Mouse (Mus musculus) limb, embryonic 14.5 days (tissue): ENCODE measurements around the gene Larp4b. TPM values are rescaled to one million over a fixed set of nuclear protein-coding genes. Genes with fewer than 3 reads are reported as not detected.

ENCODE experiments used
- ATAC-seq: fragments of 200-750 bp; cut with Nextera tagmentation; 2 replicates; pipeline ENCODE4 v1.8.0; 2017; ENCODE audit warnings: low read depth, moderate number of reproducible peaks, moderate TSS enrichment; ENCODE audit not compliant: low FRiP score
- DNase-seq: peaks from one replicate; pipeline ENCODE4 v3.0.0-alpha.2; 2015; ENCODE audit warnings: low spot score
- H3K27ac ChIP-seq: fragments of 300-500 bp; sonication (generic); replicated peaks from 2 replicates; pipeline ENCODE4 v1.5.1; 2014; ENCODE audit warnings: low read depth, mild to moderate bottlenecking, low read length, moderate library complexity, mixed read lengths
- H3K27me3 ChIP-seq: fragments of 300-500 bp; sonication (generic); 2 replicates; pipeline ENCODE4 v1.6.1; 2014; ENCODE audit warnings: low read length, mixed read lengths; ENCODE audit not compliant: control insufficient read depth, insufficient read depth
- H3K36me3 ChIP-seq: fragments of 300-500 bp; sonication (generic); 2 replicates; pipeline ENCODE4 v1.6.1; 2014; ENCODE audit warnings: mild to moderate bottlenecking, low read length, moderate library complexity, mixed read lengths; ENCODE audit not compliant: control insufficient read depth, insufficient read depth
- H3K4me1 ChIP-seq: fragments of 300-500 bp; sonication (generic); 2 replicates; pipeline ENCODE4 v1.6.1; 2014; ENCODE audit warnings: antibody characterized with exemption, low read length, mixed read lengths; ENCODE audit not compliant: control insufficient read depth, insufficient read depth
- H3K4me2 ChIP-seq: fragments of 300-500 bp; sonication (generic); replicated peaks from 2 replicates; pipeline ENCODE4 v1.6.1; 2014; ENCODE audit warnings: low read depth, mild to moderate bottlenecking, low read length, moderate library complexity; ENCODE audit not compliant: severe bottlenecking
- H3K4me3 ChIP-seq: fragments of 300-500 bp; sonication (generic); replicated peaks from 2 replicates; pipeline ENCODE4 v1.5.1; 2014; ENCODE audit warnings: low read length
- H3K9ac ChIP-seq: fragments of 300-500 bp; sonication (generic); 2 replicates; pipeline ENCODE4 v1.6.1; 2014; ENCODE audit warnings: mild to moderate bottlenecking, low read depth, low read length, moderate library complexity; ENCODE audit not compliant: severe bottlenecking
- H3K9me3 ChIP-seq: fragments of 300-500 bp; sonication (generic); 2 replicates; pipeline ENCODE4 v1.6.1; 2016; ENCODE audit warnings: low read length; ENCODE audit not compliant: control insufficient read depth
- POLR2A ChIP-seq: fragments of 200-500 bp; IDR thresholded peaks from 2 replicates; pipeline ENCODE4 v1.8.0; 2012; ENCODE audit warnings: inconsistent platforms, mild to moderate bottlenecking, moderate library complexity, borderline replicate concordance; ENCODE audit not compliant: insufficient read depth, insufficient read length; ENCODE audit errors: extremely low read depth
- WGBS: fragments of 180-500 bp; shearing (Covaris S2); extraction: QIAGEN DNeasy Blood & Tissue Kit; methylation state at CpG from one replicate; pipeline ENCODE4 v1.1.7; 2014; 5-methylcytosine and 5-hydroxymethylcytosine counted together
- polyA plus RNA-seq, 2 experiments: library from polyadenylated mRNA; depleted of rRNA in 1 of 2; stranded (reverse) in 1 of 2; unstranded in 1 of 2; fragments of >200 nt; fragmentation: Nextera tagmentation in 1 of 2; extraction: Ambion mirVana in 1 of 2; gene quantifications; 2 replicates each; pipeline versions ENCODE4 v1.2.1 to v1.2.3; 2012 to 2014

Larp4b gene
- polyA plus RNA-seq, 2 experiments: 23.9 to 40.0 TPM

DNA sequence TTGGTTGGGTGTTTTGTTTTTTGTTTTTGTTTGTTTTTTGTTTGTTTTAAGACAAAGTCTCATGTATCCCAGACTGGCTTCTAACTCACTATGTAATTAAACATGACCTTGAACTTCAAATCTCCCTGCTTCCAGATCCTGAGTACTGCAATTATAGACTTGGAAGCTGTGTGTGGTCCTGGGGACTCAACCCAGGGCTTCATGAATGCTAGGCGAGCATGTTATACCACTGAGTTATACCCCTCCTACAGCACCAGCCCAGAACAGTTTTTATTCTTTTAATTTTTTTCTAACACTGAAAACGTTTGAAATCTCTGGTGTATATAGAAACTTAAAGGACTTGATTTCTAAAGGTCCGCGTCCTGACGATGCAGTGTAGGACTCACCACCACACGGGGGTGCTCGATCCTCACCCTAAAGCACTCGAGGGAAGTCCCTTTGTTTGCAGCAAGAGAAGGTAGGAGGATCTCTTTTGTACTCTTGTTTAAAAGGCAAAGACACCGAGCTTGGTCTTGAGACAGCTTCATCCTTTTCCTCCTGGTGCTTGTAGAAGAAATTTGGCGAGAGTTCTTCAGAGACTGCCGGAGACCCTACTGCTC lies 88.1 kb downstream of the Larp4b start:
- TF ChIP-seq POLR2A: 0 out of 2 replicates have a peak, but pooled peaks have one; percentile 26
- Histone ChIP-seq H3K27ac (no peak overlapping the region), H3K9ac (no peak overlapping the region), H3K9me3 (no peaks in the 10 kb centered on the region), H3K36me3 (no peaks in the 10 kb centered on the region), H3K4me3 (no peak overlapping the region), H3K4me2 (no peak overlapping the region), H3K4me1 (no peaks in the 10 kb centered on the region), H3K27me3 (no peaks in the 10 kb centered on the region)
- WGBS: 13% methylated on average over 11 of the region's 11 CpGs
- ATAC-seq: peak; percentile 72
- peak; percentile 83 for DNase-seq

- ATAC-seq (no peak), DNase-seq (no peak)
- no peak overlapping the region for H3K4me2 ChIP-seq
- H3K9me3 ChIP-seq: no peaks in the 10 kb centered on the region
- no peaks in the 10 kb centered on the region for H3K4me1 ChIP-seq
- H3K4me3 ChIP-seq: no peak overlapping the region
- H3K36me3 ChIP-seq: no peaks in the 10 kb centered on the region
- 86% methylated on average over 6 of the region's 6 CpGs for WGBS
- no peak for TF ChIP-seq POLR2A
- H3K9ac ChIP-seq: no peak overlapping the region
- no peaks in the 10 kb centered on the region for H3K27me3 ChIP-seq
- H3K27ac ChIP-seq: no peak overlapping the region
These were observed 90.6 kb downstream of the Larp4b start for GRCm38 (mm10) chr13:9184281-9184680.

DNA sequence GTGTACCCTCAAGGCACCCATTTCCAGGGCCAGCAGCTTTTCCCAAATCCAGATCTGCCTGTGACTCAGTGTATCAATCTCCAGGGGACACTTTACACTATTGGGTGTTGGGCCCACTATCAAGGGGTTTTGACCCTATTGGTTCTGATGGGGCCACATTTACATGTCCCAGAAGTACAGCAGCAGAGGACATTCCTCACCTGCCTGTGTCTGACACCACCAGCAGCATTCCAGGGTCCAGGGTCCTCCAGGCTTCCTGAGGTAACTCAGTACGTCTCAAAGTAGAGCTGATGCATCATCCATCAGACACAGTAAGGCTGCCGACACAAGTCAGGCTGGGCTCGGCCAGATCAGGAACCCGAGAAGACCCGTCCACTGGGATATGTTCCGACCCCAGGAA lies 91.0 kb downstream of the Larp4b start:
- Histone ChIP-seq H3K27me3 (no peaks in the 10 kb centered on the region), H3K9ac (no peak overlapping the region), H3K4me1 (no peaks in the 10 kb centered on the region), H3K4me2 (no peak overlapping the region), H3K9me3 (no peaks in the 10 kb centered on the region), H3K27ac (no peak overlapping the region), H3K36me3 (no peaks in the 10 kb centered on the region), H3K4me3 (no peak overlapping the region)
- TF ChIP-seq POLR2A: no peak
- ATAC-seq: no peak
- DNase-seq: no peak
- WGBS: 90% methylated on average over 6 of the region's 6 CpGs

- Histone ChIP-seq H3K4me2 (no peak overlapping the region), H3K9ac (no peak overlapping the region), H3K9me3 (no peaks in the 10 kb centered on the region), H3K4me1 (peaks cover 3% of the 10 kb centered on the region; the same call in 1 of the 2 replicates), H3K4me3 (no peak overlapping the region), H3K27me3 (no peaks in the 10 kb centered on the region), H3K27ac (no peak overlapping the region), H3K36me3 (no peaks in the 10 kb centered on the region)
- 21% methylated on average over 7 of the region's 7 CpGs for WGBS
- TF ChIP-seq POLR2A: no peak
- DNase-seq (no peak), ATAC-seq (no peak)
These were observed 93.5 kb downstream of the Larp4b start for GRCm38 (mm10) chr13:9187156-9187555.

DNA sequence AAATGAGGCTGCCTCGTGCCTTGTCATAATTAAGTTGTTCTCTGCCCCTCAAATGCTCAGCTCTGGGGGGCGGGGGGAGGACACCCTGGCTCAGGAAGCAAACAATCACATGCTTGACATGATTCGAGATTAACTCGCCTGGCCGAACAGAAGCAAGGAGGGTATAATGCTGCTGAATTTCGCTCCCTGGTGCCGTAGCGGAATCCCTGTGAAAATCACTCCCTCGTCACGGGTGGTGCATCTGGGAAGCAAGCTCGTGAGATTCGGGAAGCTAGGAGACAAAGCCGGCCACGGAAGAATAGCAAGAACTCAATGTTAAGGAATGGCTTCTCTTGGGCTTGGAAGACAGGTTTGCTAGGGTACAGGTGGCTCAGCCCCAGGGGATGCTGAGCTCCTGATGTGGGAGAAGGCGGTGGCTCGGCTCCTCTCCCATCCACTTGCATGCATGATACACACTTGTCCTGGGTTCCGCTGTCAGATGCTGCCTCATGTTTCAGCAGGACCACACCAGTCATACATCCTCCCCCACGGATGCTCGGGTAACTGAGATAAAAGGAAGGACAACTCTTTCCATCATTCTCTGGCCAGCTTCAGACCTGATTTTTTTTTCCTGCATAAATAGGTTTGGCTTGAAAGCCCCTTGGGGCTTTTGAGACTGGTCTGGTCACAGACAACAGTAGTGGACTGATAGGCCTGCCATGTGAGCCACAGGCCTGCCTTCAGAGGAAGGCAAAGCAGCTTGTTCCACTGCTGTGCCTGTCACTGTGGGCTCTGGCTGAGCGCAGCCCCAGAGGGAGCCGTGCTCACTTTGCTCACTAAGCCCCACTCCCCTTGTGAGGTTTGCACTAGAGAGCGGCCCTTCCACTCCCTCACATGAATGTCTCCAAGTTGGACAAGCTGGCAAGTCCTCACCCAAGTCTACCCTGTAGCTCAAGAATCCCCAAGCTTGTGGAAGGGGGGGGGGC lies 94.2 kb downstream of the Larp4b start:
- H3K9me3 ChIP-seq: no peaks in the 10 kb centered on the region
- ATAC-seq (no peak), DNase-seq (no peak)
- H3K9ac ChIP-seq: no peak overlapping the region
- H3K4me2 ChIP-seq: no peak overlapping the region
- no peaks in the 10 kb centered on the region for H3K36me3 ChIP-seq
- H3K4me1 ChIP-seq: peaks cover 3% of the 10 kb centered on the region; the same call in 1 of the 2 replicates
- no peak overlapping the region for H3K4me3 ChIP-seq
- no peak for TF ChIP-seq POLR2A
- H3K27ac ChIP-seq: no peak overlapping the region
- 59% methylated on average over 22 of the region's 22 CpGs for WGBS
- H3K27me3 ChIP-seq: no peaks in the 10 kb centered on the region
